Mouse (Mus musculus): ENCODE data around the gene Fbxw5. TPM values are rescaled to one million over a fixed set of nuclear protein-coding genes. Genes with fewer than 3 reads are reported as not detected.
"Not testable (repeated sequence)": the region's sequence is repeated elsewhere in the genome, so short reads cannot be mapped to it uniquely, and the experiment has no call there.

Fbxw5 gene
- total RNA-seq, 2 experiments from 2014 or later, result 85.7 to 91.2 TPM

GRCm38 (mm10) chr2:25504538-25504937 lies 4.0 kb downstream of the Fbxw5 start:
- intact Hi-C loops (cut with DNase I), result loop anchor here (10.0 kb wide), 1 partner anchor 1400 kb away; the partner anchor contains the start of gene Surf6
- no peak for DNase-seq (ENCODE audit: low spot score)

- DNase-seq (ENCODE audit: low spot score), result no peak
- intact Hi-C loops (cut with DNase I), result loop anchor here (10.0 kb wide), 1 partner anchor 1400 kb away; the partner anchor contains the start of gene Surf6
Observed at GRCm38 (mm10) chr2:25505000-25505399, 4.5 kb downstream of the Fbxw5 start.

GRCm38 (mm10) chr2:25505860-25506259 lies 5.3 kb downstream of the Fbxw5 start:
- intact Hi-C loops (cut with DNase I), result loop anchor here (10.0 kb wide), 1 partner anchor 1399 kb away; the partner anchor contains the start of gene Surf6
- no peak for DNase-seq (ENCODE audit: low spot score)

GRCm38 (mm10) chr2:25506964-25507363 lies 6.4 kb downstream of the Fbxw5 start:
- no peak for DNase-seq (ENCODE audit: low spot score)
- intact Hi-C loops (cut with DNase I), result loop anchor here (10.0 kb wide), 1 partner anchor 1398 kb away; the partner anchor contains the start of gene Surf6

GRCm38 (mm10) chr2:25509912-25510311 lies 9.4 kb downstream of the Fbxw5 start:
- intact Hi-C loops (cut with DNase I), result loop anchor here (2.0 to 10.0 kb wide), 2 partner anchors 41 to 1395 kb away; partner anchors contain the start of gene Surf6
- DNase-seq (ENCODE audit: low spot score), result no peak

- DNase-seq (ENCODE audit: low spot score), result no peak
- intact Hi-C loops (cut with DNase I), result no loop called here
Observed at GRCm38 (mm10) chr2:25526510-25527302, 26.2 kb downstream of the Fbxw5 start.

- intact Hi-C loops (cut with DNase I), result no loop called here
- DNase-seq (ENCODE audit: low spot score), result no peak
Observed at GRCm38 (mm10) chr2:25533707-25534106, 33.2 kb downstream of the Fbxw5 start.

GRCm38 (mm10) chr2:25534178-25534865 lies 33.8 kb downstream of the Fbxw5 start:
- DNase-seq (ENCODE audit: low spot score), result peak; percentile 72
- intact Hi-C loops (cut with DNase I), result no loop called here

GRCm38 (mm10) chr2:25534866-25535182 lies 34.3 kb downstream of the Fbxw5 start:
- DNase-seq (ENCODE audit: low spot score), result no peak
- intact Hi-C loops (cut with DNase I), result no loop called here

GRCm38 (mm10) chr2:25536531-25536930 lies 36.0 kb downstream of the Fbxw5 start:
- intact Hi-C loops (cut with DNase I), result no loop called here
- no peak for DNase-seq (ENCODE audit: low spot score)

- no peak for DNase-seq (ENCODE audit: low spot score)
- intact Hi-C loops (cut with DNase I), result no loop called here
Observed at GRCm38 (mm10) chr2:25540541-25540948, 40.0 kb downstream of the Fbxw5 start.

- no peak for DNase-seq (ENCODE audit: low spot score)
- intact Hi-C loops (cut with DNase I), result no loop called here
Observed at GRCm38 (mm10) chr2:25541644-25542367, 41.3 kb downstream of the Fbxw5 start.

- intact Hi-C loops (cut with DNase I), result no loop called here
- no peak for DNase-seq (ENCODE audit: low spot score)
Observed at GRCm38 (mm10) chr2:25545996-25546810, 45.7 kb downstream of the Fbxw5 start.

GRCm38 (mm10) chr2:25546811-25547491 lies 46.4 kb downstream of the Fbxw5 start, which contains the start of gene Traf2:
Gene Traf2 (minus strand): TSS chr2:25546940.
- peak; percentile 99 for DNase-seq (ENCODE audit: low spot score)
- intact Hi-C loops (cut with DNase I), result no loop called here

- DNase-seq (ENCODE audit: low spot score), result no peak
- intact Hi-C loops (cut with DNase I), result no loop called here
Observed at GRCm38 (mm10) chr2:25549021-25549991, 48.8 kb downstream of the Fbxw5 start.

- intact Hi-C loops (cut with DNase I), result loop anchor here (2.0 to 5.0 kb wide), 2 partner anchors 40 to 124 kb away; partner anchors contain the start of gene Abca2
- no peak for DNase-seq (ENCODE audit: low spot score)
Observed at GRCm38 (mm10) chr2:25551186-25551585, 50.6 kb downstream of the Fbxw5 start.

GRCm38 (mm10) chr2:25553171-25553786 lies 52.7 kb downstream of the Fbxw5 start:
- intact Hi-C loops (cut with DNase I), result loop anchor here (5.0 kb wide), 1 partner anchor 126 kb away; the partner anchor contains the start of gene Abca2

More at GRCm38 (mm10) chr2:25553171-25553786, 52.7 kb downstream of the Fbxw5 start:
- not testable (repeated sequence) for DNase-seq (ENCODE audit: low spot score)

All from heart, postnatal 25 days (tissue).